Mouse (Mus musculus): ENCODE data around the gene Fggy. TPM values are rescaled to one million over a fixed set of nuclear protein-coding genes. Genes with fewer than 3 reads are reported as not detected.
A peak's percentile ranks its signal among the peaks of the same experiment; 100 is the strongest.

Gene Fggy
- polyA plus RNA-seq, 1 experiment from 2014 or later = 5.3 TPM

DNA sequence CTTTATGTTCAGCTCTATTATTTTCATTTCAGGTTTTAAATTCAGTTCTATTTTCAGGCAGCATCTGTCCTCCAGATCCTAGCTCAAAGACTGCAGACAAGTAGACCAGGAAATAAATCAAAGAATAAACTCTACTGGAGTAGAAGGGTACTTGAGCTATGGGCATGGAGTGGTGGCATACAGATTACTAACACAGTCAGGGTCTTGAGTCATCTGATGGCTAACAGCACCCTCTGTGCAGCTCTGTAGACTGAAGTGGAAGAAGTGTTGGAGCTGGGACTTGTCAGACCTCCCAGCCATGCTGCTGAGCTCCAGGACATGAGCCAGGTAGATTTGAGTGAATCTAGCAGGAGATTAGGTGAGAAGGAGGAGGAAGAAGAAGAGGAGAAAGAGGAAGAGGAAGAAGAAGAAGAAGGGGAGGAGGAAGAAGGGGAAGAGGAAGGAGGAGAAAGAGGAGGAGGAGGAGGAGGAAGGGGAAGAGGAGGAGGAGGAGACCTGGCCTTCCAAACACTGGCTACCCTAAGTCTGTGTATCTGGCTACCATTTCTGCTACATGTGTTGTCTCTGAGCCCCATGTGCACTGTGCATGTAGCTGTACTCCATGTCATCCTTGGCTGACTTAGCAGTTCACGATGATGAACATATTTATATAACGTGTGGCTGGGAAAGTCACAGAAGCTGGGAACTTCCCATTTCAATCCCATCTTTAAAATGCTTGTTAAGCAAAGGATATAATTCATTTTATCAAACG lies 91.7 kb downstream of the Fggy start:
- no peak overlapping the region for H3K4me2 ChIP-seq (replicated peaks; ENCODE audit: low read depth)
- 49% methylated on average over 3 of the region's 3 CpGs for WGBS
- no peaks in the 10 kb centered on the region for H3K9me3 ChIP-seq (ENCODE audit: control insufficient read depth, low read length)
- TF ChIP-seq EP300 (optimal IDR thresholded peaks at IDR 0.05) (no peak), CTCF (IDR thresholded peaks at IDR 0.05; ENCODE audit: low read depth) (no peak)
- H3K27me3 ChIP-seq (ENCODE audit: control insufficient read depth, insufficient read depth, low read length) = no peaks in the 10 kb centered on the region
- no peak overlapping the region for H3K9ac ChIP-seq (ENCODE audit: low read length)
- DNase-seq (ENCODE audit: low spot score) (no peak), ATAC-seq (ENCODE audit: low FRiP score, low TSS enrichment) (no peak)
- H3K4me1 ChIP-seq (replicated peaks; ENCODE audit: control insufficient read depth, insufficient read depth) = no peaks in the 10 kb centered on the region
- H3K36me3 ChIP-seq (ENCODE audit: control insufficient read depth, insufficient read depth, low read length) = no peaks in the 10 kb centered on the region
- no peak overlapping the region for H3K27ac ChIP-seq (replicated peaks)
- H3K4me3 ChIP-seq (ENCODE audit: low read depth, low read length) = no peak overlapping the region

DNA sequence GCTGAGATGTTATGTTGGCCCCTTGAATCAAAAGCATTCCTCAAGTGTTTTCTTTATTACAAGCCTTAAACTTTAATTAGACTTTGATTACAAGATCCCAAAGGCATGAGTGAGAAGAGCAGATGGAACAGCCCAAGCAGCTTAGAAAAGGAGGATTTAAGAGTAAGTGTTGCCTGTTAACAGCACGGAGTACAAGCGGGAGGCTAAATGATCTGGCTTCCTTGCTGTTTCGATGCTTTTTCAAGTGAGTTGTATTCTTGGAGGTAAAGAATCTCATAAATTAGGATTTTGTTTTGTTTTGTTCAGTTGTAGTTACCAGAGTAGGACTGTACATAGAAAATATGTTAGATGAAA lies 92.2 kb downstream of the Fggy start:
- ATAC-seq (ENCODE audit: low FRiP score, low TSS enrichment) (no peak), DNase-seq (ENCODE audit: low spot score) (no peak)
- Histone ChIP-seq H3K27me3 (ENCODE audit: control insufficient read depth, insufficient read depth, low read length) (no peaks in the 10 kb centered on the region), H3K9ac (ENCODE audit: low read length) (no peak overlapping the region), H3K4me2 (replicated peaks; ENCODE audit: low read depth) (no peak overlapping the region), H3K36me3 (ENCODE audit: control insufficient read depth, insufficient read depth, low read length) (no peaks in the 10 kb centered on the region), H3K4me1 (replicated peaks; ENCODE audit: control insufficient read depth, insufficient read depth) (no peaks in the 10 kb centered on the region), H3K9me3 (ENCODE audit: control insufficient read depth, low read length) (no peaks in the 10 kb centered on the region), H3K27ac (replicated peaks) (no peak overlapping the region), H3K4me3 (ENCODE audit: low read depth, low read length) (no peak overlapping the region)
- WGBS = 80% methylated on average over 3 of the region's 3 CpGs
- TF ChIP-seq EP300 (optimal IDR thresholded peaks at IDR 0.05) (no peak), CTCF (IDR thresholded peaks at IDR 0.05; ENCODE audit: low read depth) (no peak)

- no peak for TF ChIP-seq EP300 (optimal IDR thresholded peaks at IDR 0.05)
- TF ChIP-seq CTCF (IDR thresholded peaks at IDR 0.05; ENCODE audit: low read depth) = no peak
- no peak for ATAC-seq (ENCODE audit: low FRiP score, low TSS enrichment)
- Histone ChIP-seq H3K9me3 (ENCODE audit: control insufficient read depth, low read length) (no peaks in the 10 kb centered on the region), H3K9ac (ENCODE audit: low read length) (no peak overlapping the region), H3K27me3 (ENCODE audit: control insufficient read depth, insufficient read depth, low read length) (no peaks in the 10 kb centered on the region), H3K4me2 (replicated peaks; ENCODE audit: low read depth) (no peak overlapping the region), H3K4me3 (ENCODE audit: low read depth, low read length) (no peak overlapping the region), H3K4me1 (replicated peaks; ENCODE audit: control insufficient read depth, insufficient read depth) (no peaks in the 10 kb centered on the region), H3K27ac (replicated peaks) (no peak overlapping the region), H3K36me3 (ENCODE audit: control insufficient read depth, insufficient read depth, low read length) (no peaks in the 10 kb centered on the region)
- WGBS = 74% methylated on average over 6 of the region's 6 CpGs
- no peak for DNase-seq (ENCODE audit: low spot score)
Measured at GRCm38 (mm10) chr4:95649980-95650379, 92.7 kb downstream of the Fggy start.

GRCm38 (mm10) chr4:95652044-95652443 lies 94.7 kb downstream of the Fggy start:
- H3K27ac ChIP-seq (replicated peaks) = peak overlapping the region; percentile 49

GRCm38 (mm10) chr4:95653296-95653912 lies 96.1 kb downstream of the Fggy start:
- WGBS = 61% methylated on average over 3 of the region's 4 CpGs
- H3K36me3 ChIP-seq (ENCODE audit: control insufficient read depth, insufficient read depth, low read length) = no peaks in the 10 kb centered on the region
- H3K9ac ChIP-seq (ENCODE audit: low read length) = no peak overlapping the region
- H3K4me1 ChIP-seq (replicated peaks; ENCODE audit: control insufficient read depth, insufficient read depth) = no peaks in the 10 kb centered on the region
- no peak for ATAC-seq (ENCODE audit: low FRiP score, low TSS enrichment)
- no peak for TF ChIP-seq CTCF (IDR thresholded peaks at IDR 0.05; ENCODE audit: low read depth)
- TF ChIP-seq EP300 (optimal IDR thresholded peaks at IDR 0.05) = no peak
- DNase-seq (ENCODE audit: low spot score) = no peak
- no peak overlapping the region for H3K4me2 ChIP-seq (replicated peaks; ENCODE audit: low read depth)
- no peak overlapping the region for H3K4me3 ChIP-seq (ENCODE audit: low read depth, low read length)
- no peaks in the 10 kb centered on the region for H3K27me3 ChIP-seq (ENCODE audit: control insufficient read depth, insufficient read depth, low read length)
- H3K9me3 ChIP-seq (ENCODE audit: control insufficient read depth, low read length) = no peaks in the 10 kb centered on the region
- H3K27ac ChIP-seq (replicated peaks) = no peak overlapping the region

More at GRCm38 (mm10) chr4:95652044-95652443, 94.7 kb downstream of the Fggy start:
- Histone ChIP-seq H3K9ac (ENCODE audit: low read length) (no peak overlapping the region), H3K4me2 (replicated peaks; ENCODE audit: low read depth) (no peak overlapping the region), H3K36me3 (ENCODE audit: control insufficient read depth, insufficient read depth, low read length) (no peaks in the 10 kb centered on the region), H3K27me3 (ENCODE audit: control insufficient read depth, insufficient read depth, low read length) (no peaks in the 10 kb centered on the region), H3K9me3 (ENCODE audit: control insufficient read depth, low read length) (no peaks in the 10 kb centered on the region), H3K4me3 (ENCODE audit: low read depth, low read length) (no peak overlapping the region), H3K4me1 (replicated peaks; ENCODE audit: control insufficient read depth, insufficient read depth) (no peaks in the 10 kb centered on the region)
- WGBS = 34% methylated on average over 6 of the region's 6 CpGs
- ATAC-seq (ENCODE audit: low FRiP score, low TSS enrichment) = peak; percentile 45; the same call in 1 of the 2 replicates
- TF ChIP-seq CTCF (IDR thresholded peaks at IDR 0.05; ENCODE audit: low read depth) (no peak), EP300 (optimal IDR thresholded peaks at IDR 0.05) (no peak)
- no peak for DNase-seq (ENCODE audit: low spot score)

DNA sequence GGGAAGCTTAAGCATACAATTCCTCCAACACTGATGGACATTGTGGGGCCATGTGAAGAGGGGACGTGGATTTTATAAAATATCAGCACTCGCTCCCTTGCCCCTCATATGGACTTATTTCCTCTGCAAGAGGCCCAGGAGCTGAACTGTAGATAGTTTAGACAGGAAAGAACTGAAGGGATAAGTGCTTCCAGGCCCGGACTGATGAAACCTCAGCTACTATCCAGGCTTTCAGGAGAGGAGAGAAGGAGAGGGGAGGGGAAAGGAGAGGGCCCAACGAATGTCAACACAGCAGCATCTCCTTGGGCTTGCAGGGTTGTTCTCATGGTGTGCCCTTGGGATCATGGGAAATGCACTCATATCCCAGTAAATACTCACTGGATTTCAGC lies 96.6 kb downstream of the Fggy start:
- no peak for TF ChIP-seq EP300 (optimal IDR thresholded peaks at IDR 0.05)
- no peak for TF ChIP-seq CTCF (IDR thresholded peaks at IDR 0.05; ENCODE audit: low read depth)
- no peaks in the 10 kb centered on the region for H3K4me1 ChIP-seq (replicated peaks; ENCODE audit: control insufficient read depth, insufficient read depth)
- no peaks in the 10 kb centered on the region for H3K36me3 ChIP-seq (ENCODE audit: control insufficient read depth, insufficient read depth, low read length)
- DNase-seq (ENCODE audit: low spot score) (no peak), ATAC-seq (ENCODE audit: low FRiP score, low TSS enrichment) (no peak)
- H3K4me3 ChIP-seq (ENCODE audit: low read depth, low read length) = no peak overlapping the region
- H3K9ac ChIP-seq (ENCODE audit: low read length) = no peak overlapping the region
- WGBS = 35% methylated on average over 4 of the region's 4 CpGs
- H3K9me3 ChIP-seq (ENCODE audit: control insufficient read depth, low read length) = no peaks in the 10 kb centered on the region
- no peaks in the 10 kb centered on the region for H3K27me3 ChIP-seq (ENCODE audit: control insufficient read depth, insufficient read depth, low read length)
- no peak overlapping the region for H3K4me2 ChIP-seq (replicated peaks; ENCODE audit: low read depth)
- no peak overlapping the region for H3K27ac ChIP-seq (replicated peaks)
